Mouse (Mus musculus): ENCODE measurements around the gene Plxnb3.
A peak's percentile ranks its signal among the peaks of the same experiment; 100 is the strongest.
"Not testable (repeated sequence)": the region's sequence is repeated elsewhere in the genome, so short reads cannot be mapped to it uniquely, and the experiment has no call there.

Plxnb3 gene

GRCm38 (mm10) chrX:73756334-73757140 lies at the start of gene Plxnb3:
TSS of gene Plxnb3 (plus strand) at chrX:73757090.
- no peak for DNase-seq (ENCODE audit: low spot score in 2 of 2)

GRCm38 (mm10) chrX:73715476-73716108 lies 41.3 kb upstream of the Plxnb3 start:
- peak; percentile 17 to 19 for DNase-seq (ENCODE audit: low spot score in 2 of 2)

- peak; percentile 85 to 89 for DNase-seq (ENCODE audit: low spot score in 2 of 2)
Observed at GRCm38 (mm10) chrX:73716109-73716661, 40.7 kb upstream of the Plxnb3 start, which contains the start of the genes Bcap31 and Abcd1. TSS of gene Bcap31 (minus strand) at chrX:73716175. TSS of gene Abcd1 (plus strand) at chrX:73716597.

GRCm38 (mm10) chrX:73716709-73717545 lies 40.0 kb upstream of the Plxnb3 start:
- DNase-seq (ENCODE audit: low spot score in 2 of 2) = peak; percentile 12 to 17

GRCm38 (mm10) chrX:73717667-73718066 lies 39.2 kb upstream of the Plxnb3 start:
- no peak for DNase-seq (ENCODE audit: low spot score in 2 of 2)

GRCm38 (mm10) chrX:73718271-73718670 lies 38.6 kb upstream of the Plxnb3 start:
- DNase-seq (ENCODE audit: low spot score in 2 of 2) = no peak

GRCm38 (mm10) chrX:73718686-73719362 lies 38.1 kb upstream of the Plxnb3 start:
- DNase-seq (ENCODE audit: low spot score in 2 of 2) = no peak

GRCm38 (mm10) chrX:73730908-73731307 lies 26.0 kb upstream of the Plxnb3 start:
- DNase-seq (ENCODE audit: low spot score in 2 of 2) = no peak

- DNase-seq (ENCODE audit: low spot score in 2 of 2) = no peak
Observed at GRCm38 (mm10) chrX:73738155-73738554, 18.7 kb upstream of the Plxnb3 start.

- DNase-seq (ENCODE audit: low spot score in 2 of 2) = no peak
Observed at GRCm38 (mm10) chrX:73739151-73739550, 17.7 kb upstream of the Plxnb3 start.

GRCm38 (mm10) chrX:73739841-73740240 lies 17.0 kb upstream of the Plxnb3 start:
- not testable (repeated sequence) for DNase-seq (ENCODE audit: low spot score in 2 of 2)

- DNase-seq (ENCODE audit: low spot score in 2 of 2) = no peak
Observed at GRCm38 (mm10) chrX:73744774-73745481, 12.0 kb upstream of the Plxnb3 start.

- no peak for DNase-seq (ENCODE audit: low spot score in 2 of 2)
Observed at GRCm38 (mm10) chrX:73748977-73749376, 7.9 kb upstream of the Plxnb3 start.

- DNase-seq (ENCODE audit: low spot score in 2 of 2) = no peak
Observed at GRCm38 (mm10) chrX:73758611-73759290, 1.9 kb downstream of the Plxnb3 start.

- DNase-seq (ENCODE audit: low spot score in 2 of 2) = no peak
Observed at GRCm38 (mm10) chrX:73765311-73765710, 8.4 kb downstream of the Plxnb3 start.

- DNase-seq (ENCODE audit: low spot score in 2 of 2) = no peak
Observed at GRCm38 (mm10) chrX:73767267-73767666, 10.4 kb downstream of the Plxnb3 start.

GRCm38 (mm10) chrX:73774168-73774760 lies 17.4 kb downstream of the Plxnb3 start, which contains the start of gene Srpk3:
TSS of gene Srpk3 (plus strand) at chrX:73774405.
- peak in 1 of 2 experiments; percentile 26 for DNase-seq (ENCODE audit: low spot score in 2 of 2)

- DNase-seq (ENCODE audit: low spot score in 2 of 2) = no peak
Observed at GRCm38 (mm10) chrX:73774802-73775483, 18.1 kb downstream of the Plxnb3 start.

GRCm38 (mm10) chrX:73782227-73782626 lies 25.3 kb downstream of the Plxnb3 start:
- no peak for DNase-seq (ENCODE audit: low spot score in 2 of 2)

Measured in frontal cortex, postnatal 10 days (tissue).